Mouse (Mus musculus): ENCODE results near the gene Casz1. TPM values are rescaled to one million over a fixed set of nuclear protein-coding genes. Genes with fewer than 3 reads are reported as not detected.

Casz1 gene
- polyA plus RNA-seq, 2 experiments = 0.32 to 0.39 TPM

DNA sequence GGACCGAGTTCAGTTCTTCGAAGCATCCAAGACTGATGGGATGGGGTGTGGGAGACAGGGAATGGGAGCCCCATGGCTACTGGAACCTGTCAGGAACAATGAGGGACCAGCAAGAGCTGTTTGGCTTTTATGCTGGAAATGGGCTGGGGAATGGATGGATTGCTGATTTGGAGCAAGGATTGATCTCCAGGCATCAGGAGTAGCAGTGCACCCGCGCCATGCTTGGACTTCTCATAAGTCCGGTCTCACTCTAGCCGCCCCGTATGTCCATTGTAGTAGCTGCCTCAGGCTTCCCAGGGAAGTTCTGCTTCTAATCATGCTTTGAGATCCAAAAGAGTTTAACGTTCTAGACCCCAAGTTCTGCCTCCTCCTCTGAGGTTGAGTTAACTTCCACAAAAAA is 86.2 kb downstream of the Casz1 start:
- Histone ChIP-seq H3K4me1 (replicated peaks; ENCODE audit: control insufficient read depth in 2 of 2, insufficient read depth in 2 of 2, low read length in 1 of 2) (no peaks in the 10 kb centered on the region), H3K9me3 (ENCODE audit: control insufficient read depth, low read length) (no peaks in the 10 kb centered on the region), H3K4me3 (ENCODE audit: insufficient read depth in 1 of 2, low read depth in 2 of 2, low read length in 2 of 2) (no peak overlapping the region), H3K27ac (no peak overlapping the region), H3K4me2 (ENCODE audit: low read depth) (no peak overlapping the region), H3K27me3 (ENCODE audit: control insufficient read depth, insufficient read depth, low read length) (peaks cover 30% of the 10 kb centered on the region), H3K36me3 (replicated peaks; ENCODE audit: control insufficient read depth, insufficient read depth, low read depth) (no peaks in the 10 kb centered on the region), H3K9ac (replicated peaks) (no peak overlapping the region)
- TF ChIP-seq CTCF (IDR thresholded peaks at IDR 0.05; ENCODE audit: low read depth) (no peak), EP300 (IDR thresholded peaks at IDR 0.05; ENCODE audit: low read depth) (no peak)
- DNase-seq (ENCODE audit: low read depth in 3 of 3, low spot score in 3 of 3) (no peak), ATAC-seq (ENCODE audit: insufficient read depth) (no peak)
- 52% methylated on average over 8 of the region's 8 CpGs for WGBS (ENCODE audit: insufficient replicate concordance)

DNA sequence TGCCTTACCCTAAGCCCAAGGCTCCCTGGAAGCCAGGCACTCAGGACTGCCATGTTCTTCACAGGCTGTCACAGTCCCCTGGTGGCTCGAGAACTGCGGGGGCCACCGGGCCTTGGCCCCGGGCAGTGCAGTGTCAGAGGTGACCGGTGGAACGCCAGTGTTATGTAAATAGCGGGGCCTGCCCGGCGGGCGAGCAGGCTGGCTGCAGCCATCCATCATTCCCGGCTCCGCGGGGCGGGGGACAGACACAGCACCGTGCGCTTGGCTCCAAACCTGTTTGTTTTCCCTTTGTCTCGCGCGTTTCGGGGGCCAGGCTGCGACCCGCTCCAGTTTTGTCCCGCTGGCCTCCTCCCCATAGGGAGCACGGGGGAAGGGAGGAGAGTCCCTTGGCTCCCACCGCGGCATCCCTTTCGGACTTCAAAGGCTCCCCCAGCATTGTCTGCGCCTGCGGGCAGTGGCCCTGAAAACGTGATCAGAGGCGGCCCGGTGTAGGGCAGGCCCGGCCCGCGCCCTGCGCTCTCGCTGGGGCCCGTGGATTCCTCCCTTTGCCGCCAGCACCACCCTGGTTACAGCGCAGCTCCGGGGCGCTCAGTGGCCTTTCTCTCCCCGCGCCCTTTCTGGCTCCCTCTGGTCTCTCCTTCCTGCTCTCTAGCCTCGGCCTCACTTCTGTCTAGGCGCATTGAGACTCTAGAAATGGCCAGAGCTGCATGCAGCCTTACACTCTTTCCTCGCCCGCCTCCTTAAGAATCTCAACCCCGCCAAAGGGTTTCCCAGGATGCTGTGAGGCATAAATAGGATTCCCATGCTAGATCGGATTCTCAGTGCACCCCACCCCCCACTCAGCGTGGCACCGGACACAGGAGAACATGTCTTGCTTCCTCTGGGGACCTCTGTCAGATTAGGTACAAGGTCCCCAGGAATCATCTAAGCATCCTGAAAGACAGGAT is 86.9 kb downstream of the Casz1 start:
- no peaks in the 10 kb centered on the region for H3K9me3 ChIP-seq (ENCODE audit: control insufficient read depth, low read length)
- DNase-seq (ENCODE audit: low read depth in 3 of 3, low spot score in 3 of 3) = no peak
- no peak overlapping the region for H3K27ac ChIP-seq
- H3K4me3 ChIP-seq (ENCODE audit: insufficient read depth in 1 of 2, low read depth in 2 of 2, low read length in 2 of 2) = peak overlapping the region in 1 of 2 experiments; percentile 12; a peak in 2 of 4 replicates
- H3K36me3 ChIP-seq (replicated peaks; ENCODE audit: control insufficient read depth, insufficient read depth, low read depth) = no peaks in the 10 kb centered on the region
- 8% methylated on average over 51 of the region's 52 CpGs for WGBS (ENCODE audit: insufficient replicate concordance)
- 0 out of 2 replicates have a peak, but pooled peaks have one; percentile 8 for ATAC-seq (ENCODE audit: insufficient read depth)
- TF ChIP-seq EP300 (IDR thresholded peaks at IDR 0.05; ENCODE audit: low read depth) (no peak), CTCF (IDR thresholded peaks at IDR 0.05; ENCODE audit: low read depth) (no peak)
- no peak overlapping the region for H3K9ac ChIP-seq (replicated peaks)
- H3K27me3 ChIP-seq (ENCODE audit: control insufficient read depth, insufficient read depth, low read length) = peaks cover 30% of the 10 kb centered on the region
- no peaks in the 10 kb centered on the region for H3K4me1 ChIP-seq (replicated peaks; ENCODE audit: control insufficient read depth in 2 of 2, insufficient read depth in 2 of 2, low read length in 1 of 2)
- peak overlapping the region; percentile 43 for H3K4me2 ChIP-seq (ENCODE audit: low read depth)

DNA sequence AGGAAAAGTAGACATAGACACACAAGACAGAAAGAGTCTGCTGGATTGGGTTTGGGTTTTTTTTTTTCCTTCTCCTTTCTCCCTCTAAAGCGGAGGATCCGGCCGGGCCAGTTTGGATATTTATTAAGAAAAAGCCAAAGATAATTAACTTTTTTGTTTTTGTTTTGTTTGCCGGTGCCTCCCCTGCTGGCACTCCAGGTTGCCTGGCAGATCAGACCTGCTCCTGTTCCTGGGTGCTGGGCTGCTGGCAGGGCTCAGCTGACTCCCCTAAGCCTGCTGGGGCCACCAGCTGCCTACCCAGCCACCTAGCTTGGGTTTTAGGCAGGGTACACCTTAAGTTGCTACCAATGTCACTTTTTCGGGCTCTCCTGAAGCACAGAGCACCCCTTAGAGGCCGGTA is 91.9 kb downstream of the Casz1 start:
- Histone ChIP-seq H3K27ac (no peak overlapping the region), H3K9me3 (ENCODE audit: control insufficient read depth, low read length) (no peaks in the 10 kb centered on the region), H3K9ac (replicated peaks) (no peak overlapping the region), H3K36me3 (replicated peaks; ENCODE audit: control insufficient read depth, insufficient read depth, low read depth) (no peaks in the 10 kb centered on the region), H3K27me3 (ENCODE audit: control insufficient read depth, insufficient read depth, low read length) (peaks cover 35% of the 10 kb centered on the region), H3K4me2 (ENCODE audit: low read depth) (no peak overlapping the region), H3K4me1 (replicated peaks; ENCODE audit: control insufficient read depth in 2 of 2, insufficient read depth in 2 of 2, low read length in 1 of 2) (no peaks in the 10 kb centered on the region), H3K4me3 (ENCODE audit: insufficient read depth in 1 of 2, low read depth in 2 of 2, low read length in 2 of 2) (no peak overlapping the region)
- TF ChIP-seq CTCF (IDR thresholded peaks at IDR 0.05; ENCODE audit: low read depth) = no peak
- no peak for TF ChIP-seq EP300 (IDR thresholded peaks at IDR 0.05; ENCODE audit: low read depth)
- 54% methylated on average over 6 of the region's 6 CpGs for WGBS (ENCODE audit: insufficient replicate concordance)
- ATAC-seq (ENCODE audit: insufficient read depth) (no peak), DNase-seq (ENCODE audit: low read depth in 3 of 3, low spot score in 3 of 3) (no peak)

DNA sequence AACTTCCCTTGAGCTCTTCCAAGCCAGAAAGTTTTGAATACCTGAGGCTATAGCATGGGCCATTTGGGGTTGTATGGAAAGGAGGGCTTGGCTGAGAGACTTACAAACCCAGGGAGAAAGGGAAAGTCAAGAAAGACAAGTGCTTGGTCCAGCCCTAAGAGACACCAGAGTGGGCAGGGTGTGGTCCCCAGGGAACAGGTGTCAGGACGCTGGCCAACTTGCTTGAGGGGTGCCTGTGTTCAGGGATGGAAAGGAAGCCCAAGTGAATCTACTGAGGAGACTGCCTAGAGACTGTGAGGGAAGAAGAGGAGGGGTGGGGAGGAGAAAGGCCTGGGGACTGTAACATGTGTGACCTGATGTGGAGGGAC is 95.7 kb downstream of the Casz1 start:
- no peaks in the 10 kb centered on the region for H3K36me3 ChIP-seq (replicated peaks; ENCODE audit: control insufficient read depth, insufficient read depth, low read depth)
- TF ChIP-seq CTCF (IDR thresholded peaks at IDR 0.05; ENCODE audit: low read depth) (no peak), EP300 (IDR thresholded peaks at IDR 0.05; ENCODE audit: low read depth) (no peak)
- no peak for DNase-seq (ENCODE audit: low read depth in 3 of 3, low spot score in 3 of 3)
- H3K9ac ChIP-seq (replicated peaks) = no peak overlapping the region
- no peaks in the 10 kb centered on the region for H3K4me1 ChIP-seq (replicated peaks; ENCODE audit: control insufficient read depth in 2 of 2, insufficient read depth in 2 of 2, low read length in 1 of 2)
- peak overlapping the region; percentile 85 for H3K4me2 ChIP-seq (ENCODE audit: low read depth)
- no peak for ATAC-seq (ENCODE audit: insufficient read depth)
- H3K27ac ChIP-seq = no peak overlapping the region
- H3K27me3 ChIP-seq (ENCODE audit: control insufficient read depth, insufficient read depth, low read length) = peaks cover 52% of the 10 kb centered on the region
- WGBS (ENCODE audit: insufficient replicate concordance) = 17% methylated on average over 1 of the region's 1 CpGs
- peak overlapping the region in 1 of 2 experiments; percentile 64; a peak in 2 of 4 replicates for H3K4me3 ChIP-seq (ENCODE audit: insufficient read depth in 1 of 2, low read depth in 2 of 2, low read length in 2 of 2)
- no peaks in the 10 kb centered on the region for H3K9me3 ChIP-seq (ENCODE audit: control insufficient read depth, low read length)

All from liver, embryonic 14.5 days (tissue).